Mouse (Mus musculus) neural tube, embryonic 15.5 days (tissue): ENCODE data around the gene Pttg1. TPM values are rescaled to one million over a fixed set of nuclear protein-coding genes. Genes with fewer than 3 reads are reported as not detected.

Experiments used
- ATAC-seq: fragments of 200-750 bp; cut with Nextera tagmentation; 2 replicates; pipeline ENCODE4 v1.8.0; 2017; ENCODE audit warnings: mild to moderate bottlenecking, moderate TSS enrichment, moderate library complexity; ENCODE audit not compliant: low FRiP score
- H3K27ac ChIP-seq: fragments of 300-500 bp; sonication (generic); replicated peaks from 2 replicates; pipeline ENCODE4 v1.5.1; 2015; ENCODE audit warnings: mild to moderate bottlenecking, inconsistent platforms
- H3K27me3 ChIP-seq: fragments of 300-500 bp; sonication (generic); replicated peaks from 2 replicates; pipeline ENCODE4 v1.6.1; 2015; ENCODE audit warnings: inconsistent platforms
- H3K36me3 ChIP-seq: fragments of 300-500 bp; sonication (generic); 2 replicates; pipeline ENCODE4 v1.6.1; 2015; ENCODE audit warnings: inconsistent platforms
- H3K4me1 ChIP-seq: fragments of 300-500 bp; sonication (generic); 2 replicates; pipeline ENCODE4 v1.6.1; 2015; ENCODE audit warnings: inconsistent platforms
- H3K4me2 ChIP-seq: fragments of 300-500 bp; sonication (generic); 2 replicates; pipeline ENCODE4 v1.6.1; 2015; ENCODE audit warnings: inconsistent platforms, mild to moderate bottlenecking, moderate library complexity
- H3K4me3 ChIP-seq: fragments of 300-500 bp; sonication (generic); replicated peaks from 2 replicates; pipeline ENCODE4 v1.5.1; 2015; ENCODE audit warnings: mild to moderate bottlenecking, inconsistent platforms
- H3K9ac ChIP-seq: fragments of 300-500 bp; sonication (generic); replicated peaks from 2 replicates; pipeline ENCODE4 v1.6.1; 2015; ENCODE audit warnings: mild to moderate bottlenecking, inconsistent platforms
- H3K9me3 ChIP-seq: fragments of 300-500 bp; sonication (generic); replicated peaks from 2 replicates; pipeline ENCODE4 v1.6.1; 2016; ENCODE audit warnings: inconsistent platforms
- WGBS: fragments of 180-500 bp; shearing (Covaris S2); methylation state at CpG from one replicate; pipeline ENCODE4 v1.1.7; 2015; ENCODE audit warnings: mixed read lengths; 5-methylcytosine and 5-hydroxymethylcytosine counted together
- polyA plus RNA-seq: library from polyadenylated mRNA; unstranded; fragments of >200 nt; fragmentation: Nextera tagmentation; extraction: Ambion mirVana; gene quantifications from 2 replicates; pipeline ENCODE4 v1.2.1, GENCODE M21; 2015

The Pttg1 gene
- polyA plus RNA-seq, 1 experiment from 2014 or later: 44.3 TPM

GRCm38 (mm10) chr11:43441121-43441520 is 15.1 kb upstream of the Pttg1 start:
- 95% methylated on average over 10 of the region's 10 CpGs for WGBS
- Histone ChIP-seq H3K4me3 (no peak overlapping the region), H3K27ac (no peak overlapping the region), H3K4me2 (no peak overlapping the region), H3K9me3 (no peaks in the 10 kb centered on the region), H3K36me3 (peaks cover 84% of the 10 kb centered on the region), H3K4me1 (no peaks in the 10 kb centered on the region), H3K9ac (no peak overlapping the region), H3K27me3 (no peaks in the 10 kb centered on the region)
- no peak for ATAC-seq

DNA sequence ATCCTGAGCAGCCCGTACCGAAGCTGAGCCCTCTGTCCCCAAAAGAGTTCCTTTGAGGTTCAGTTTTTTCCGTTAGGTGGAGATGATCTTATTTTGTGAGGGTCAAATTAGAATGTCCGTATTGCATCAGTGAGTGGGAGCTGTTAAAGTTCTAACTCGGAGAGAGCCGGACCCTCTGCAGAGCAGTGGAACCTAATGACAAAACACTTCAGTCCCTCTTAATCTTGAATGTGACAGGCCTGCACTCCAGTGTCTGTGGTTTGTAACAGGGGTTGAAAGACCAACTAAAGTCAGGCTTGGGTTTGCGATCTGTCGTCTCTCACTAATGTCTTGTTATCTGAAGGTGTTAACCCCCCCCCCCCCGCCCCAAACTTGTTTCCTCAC is 8.0 kb upstream of the Pttg1 start:
- H3K27ac ChIP-seq: peak overlapping the region; percentile 63
- peak overlapping the region; percentile 96 for H3K4me3 ChIP-seq
- H3K9ac ChIP-seq: peak overlapping the region; percentile 76
- peaks cover 15% of the 10 kb centered on the region for H3K36me3 ChIP-seq
- 5% methylated on average over 9 of the region's 9 CpGs for WGBS
- no peaks in the 10 kb centered on the region for H3K27me3 ChIP-seq
- peak overlapping the region; percentile 68 for H3K4me2 ChIP-seq
- no peak; the same call in 1 of the 2 replicates for ATAC-seq
- H3K4me1 ChIP-seq: peaks cover 15% of the 10 kb centered on the region
- H3K9me3 ChIP-seq: no peaks in the 10 kb centered on the region

DNA sequence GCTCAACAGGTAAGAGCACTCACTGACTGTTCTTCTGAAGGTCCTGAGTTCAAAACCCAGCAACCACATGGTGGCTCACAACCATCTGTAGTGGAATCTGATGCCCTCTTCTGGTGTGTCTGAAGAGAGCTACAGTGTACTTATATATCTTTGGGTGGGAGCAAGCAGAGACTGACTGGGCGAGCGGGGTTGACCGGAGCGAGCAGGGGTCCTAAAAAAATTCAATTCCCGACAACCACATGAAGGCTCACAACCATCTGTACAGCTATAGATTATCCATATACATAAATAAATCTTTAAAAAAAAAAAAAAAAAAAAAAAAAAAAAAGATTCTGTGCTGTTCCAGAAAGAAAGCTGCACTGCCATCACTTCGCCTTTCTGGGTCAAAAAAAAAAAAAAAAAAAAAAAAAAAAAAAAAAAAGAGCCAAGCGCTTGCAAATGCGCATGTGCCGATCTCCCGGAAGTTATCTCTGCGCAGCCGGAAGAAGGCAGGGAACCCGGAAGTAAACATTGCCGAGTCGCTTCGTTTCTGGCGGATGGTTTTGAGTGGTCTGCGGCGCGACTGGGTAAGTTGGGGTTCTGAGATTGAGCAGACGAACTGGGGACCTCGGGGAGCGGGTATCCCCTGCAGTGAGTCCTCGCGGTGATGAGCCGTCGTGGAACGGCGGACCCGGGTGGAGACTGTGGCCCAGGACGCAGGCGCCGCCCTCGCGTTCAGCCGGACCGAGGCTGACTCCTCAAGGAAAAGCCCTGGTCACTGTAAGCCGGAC is 7.4 kb upstream of the Pttg1 start, which contains the start of gene Slu7:
Slu7 (plus strand) TSS at position 491 of the 770 bp plus-strand sequence.
- peak; percentile 91 for ATAC-seq
- 8% methylated on average over 38 of the region's 38 CpGs for WGBS
- H3K27ac ChIP-seq: peak within 1 kb of the TSS; percentile 63
- H3K36me3 ChIP-seq: peaks cover 10% of the 10 kb centered on the region
- H3K4me3 ChIP-seq: peak within 1 kb of the TSS; percentile 96
- H3K4me2 ChIP-seq: peak within 1 kb of the TSS; percentile 68
- H3K4me1 ChIP-seq: peaks cover 15% of the 10 kb centered on the region
- H3K9me3 ChIP-seq: no peaks in the 10 kb centered on the region
- peak within 1 kb of the TSS; percentile 76 for H3K9ac ChIP-seq
- no peaks in the 10 kb centered on the region for H3K27me3 ChIP-seq

DNA sequence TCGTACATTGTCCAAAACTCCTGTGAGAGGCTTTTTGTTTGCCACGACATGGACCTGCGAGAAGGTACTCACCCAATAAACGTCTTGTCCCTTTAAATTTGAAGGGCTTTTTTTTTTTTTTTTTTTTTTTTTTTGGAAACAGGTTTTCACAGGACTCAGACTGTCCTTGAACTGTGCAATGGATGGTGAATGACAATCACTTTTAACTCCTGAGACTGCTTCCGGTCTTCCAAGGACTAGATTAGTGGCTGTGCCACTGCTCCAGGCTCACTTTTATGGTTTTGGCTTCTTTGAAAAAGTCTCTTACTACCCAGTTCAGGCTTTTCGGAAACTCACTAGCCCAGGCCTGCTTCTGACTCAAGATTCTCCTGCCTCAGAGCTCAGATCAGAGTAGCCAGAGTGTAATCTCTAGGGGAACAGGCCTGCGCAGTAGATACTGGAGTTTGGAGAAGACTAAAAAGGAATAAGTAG is 398 bp upstream of the Pttg1 start:
- Histone ChIP-seq H3K27me3 (no peaks in the 10 kb centered on the region), H3K9ac (0 out of 2 replicates have a peak overlapping the region, but pooled peaks have one; percentile 55), H3K4me2 (peak overlapping the region; percentile 74), H3K27ac (0 out of 2 replicates have a peak overlapping the region, but pooled peaks have one; percentile 10), H3K4me1 (peaks cover 11% of the 10 kb centered on the region), H3K9me3 (no peaks in the 10 kb centered on the region), H3K4me3 (peak overlapping the region; percentile 63), H3K36me3 (no peaks in the 10 kb centered on the region)
- WGBS: 17% methylated on average over 7 of the region's 7 CpGs
- no peak for ATAC-seq

DNA sequence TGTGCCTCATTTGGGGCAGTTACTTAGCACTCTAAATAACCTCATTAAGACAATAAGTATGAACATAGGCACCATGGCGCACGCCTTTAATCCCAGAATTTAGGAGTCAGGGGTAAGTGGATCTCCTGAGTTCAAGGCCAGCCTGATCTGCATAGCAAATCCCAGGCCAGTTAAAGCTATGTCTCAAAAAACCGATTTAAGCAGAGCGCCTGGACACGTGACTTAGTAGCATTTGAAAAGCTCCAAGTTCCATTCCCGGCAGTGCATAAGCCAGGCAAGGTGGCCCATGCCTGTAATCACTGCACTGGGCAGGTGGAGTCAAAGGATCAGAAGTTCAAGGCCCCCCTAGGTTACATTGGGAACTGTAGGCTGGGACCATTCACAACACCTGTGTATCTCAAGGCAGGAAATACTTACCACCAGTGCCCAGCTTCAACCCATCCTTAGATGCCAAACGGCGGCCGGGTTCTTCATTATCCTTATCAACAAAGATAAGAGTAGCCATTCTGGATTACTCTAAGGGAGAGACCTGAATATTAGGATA is 813 bp downstream of the Pttg1 start:
- peak; percentile 54; the same call in 1 of the 2 replicates for ATAC-seq
- Histone ChIP-seq H3K27ac (no peak overlapping the region), H3K9ac (no peak overlapping the region), H3K4me1 (peaks cover 11% of the 10 kb centered on the region), H3K4me3 (peak overlapping the region; percentile 63), H3K4me2 (peak overlapping the region; percentile 74), H3K9me3 (no peaks in the 10 kb centered on the region), H3K27me3 (no peaks in the 10 kb centered on the region), H3K36me3 (no peaks in the 10 kb centered on the region)
- WGBS: 93% methylated on average over 9 of the region's 9 CpGs

GRCm38 (mm10) chr11:43424386-43424785 is 1.7 kb downstream of the Pttg1 start:
- H3K27me3 ChIP-seq: no peaks in the 10 kb centered on the region
- no peak overlapping the region for H3K4me2 ChIP-seq
- WGBS: 77% methylated on average over 5 of the region's 5 CpGs
- H3K4me1 ChIP-seq: peaks cover 11% of the 10 kb centered on the region
- H3K9me3 ChIP-seq: no peaks in the 10 kb centered on the region
- no peak overlapping the region for H3K4me3 ChIP-seq
- no peak for ATAC-seq
- H3K36me3 ChIP-seq: no peaks in the 10 kb centered on the region
- no peak overlapping the region for H3K27ac ChIP-seq
- no peak overlapping the region for H3K9ac ChIP-seq

- Histone ChIP-seq H3K27me3 (no peaks in the 10 kb centered on the region), H3K9me3 (no peaks in the 10 kb centered on the region), H3K4me3 (no peak overlapping the region), H3K4me1 (no peaks in the 10 kb centered on the region), H3K9ac (no peak overlapping the region), H3K36me3 (no peaks in the 10 kb centered on the region), H3K27ac (no peak overlapping the region), H3K4me2 (no peak overlapping the region)
- 38% methylated on average over 7 of the region's 7 CpGs for WGBS
- no peak for ATAC-seq
Measured at GRCm38 (mm10) chr11:43417201-43417600, 8.8 kb downstream of the Pttg1 start.

DNA sequence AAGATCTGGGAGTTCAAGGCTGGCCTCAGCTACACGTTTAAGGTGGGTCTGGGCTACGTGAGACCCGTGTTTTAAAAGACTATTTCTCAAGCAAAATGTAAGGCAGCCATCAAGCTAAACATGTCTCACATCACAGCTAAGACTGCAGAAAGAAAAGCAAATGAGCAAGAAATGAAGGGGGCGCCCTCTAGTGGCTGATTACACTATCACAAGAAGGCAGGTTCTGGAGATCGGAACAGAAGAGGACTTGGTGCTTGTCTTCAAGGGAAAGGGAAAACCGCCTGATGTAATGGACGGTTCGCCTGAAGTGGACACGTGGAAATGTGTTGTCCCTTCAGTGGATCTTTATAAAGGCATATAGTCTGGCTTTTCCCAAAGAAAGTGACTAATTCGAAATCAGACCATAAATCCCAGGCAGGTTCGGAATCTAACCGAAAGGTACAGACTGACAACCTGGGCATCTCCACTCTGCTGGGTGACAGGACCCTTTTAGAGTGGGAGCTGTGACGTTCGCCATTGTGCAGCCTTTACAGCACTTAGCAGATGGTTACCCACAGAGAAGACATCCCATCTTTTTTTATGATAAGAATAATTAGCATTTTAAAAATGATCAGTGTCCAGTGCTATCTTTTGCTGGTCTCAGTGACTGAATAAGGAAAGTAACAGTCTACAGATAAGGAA is 13.1 kb downstream of the Pttg1 start:
- Histone ChIP-seq H3K36me3 (no peaks in the 10 kb centered on the region), H3K4me1 (no peaks in the 10 kb centered on the region), H3K4me2 (peak overlapping the region; percentile 38), H3K4me3 (no peak overlapping the region), H3K9ac (no peak overlapping the region), H3K27ac (no peak overlapping the region), H3K27me3 (no peaks in the 10 kb centered on the region), H3K9me3 (no peaks in the 10 kb centered on the region)
- 23% methylated on average over 14 of the region's 14 CpGs for WGBS
- ATAC-seq: peak; percentile 84; the same call in 1 of the 2 replicates

- Histone ChIP-seq H3K27ac (no peak overlapping the region), H3K4me3 (no peak overlapping the region), H3K36me3 (no peaks in the 10 kb centered on the region), H3K9me3 (no peaks in the 10 kb centered on the region), H3K4me1 (no peaks in the 10 kb centered on the region), H3K27me3 (no peaks in the 10 kb centered on the region), H3K4me2 (no peak overlapping the region), H3K9ac (no peak overlapping the region)
- no peak for ATAC-seq
- WGBS: 0% methylated on average over 1 of the region's 1 CpGs
Measured at GRCm38 (mm10) chr11:43411413-43411812, 14.6 kb downstream of the Pttg1 start.

DNA sequence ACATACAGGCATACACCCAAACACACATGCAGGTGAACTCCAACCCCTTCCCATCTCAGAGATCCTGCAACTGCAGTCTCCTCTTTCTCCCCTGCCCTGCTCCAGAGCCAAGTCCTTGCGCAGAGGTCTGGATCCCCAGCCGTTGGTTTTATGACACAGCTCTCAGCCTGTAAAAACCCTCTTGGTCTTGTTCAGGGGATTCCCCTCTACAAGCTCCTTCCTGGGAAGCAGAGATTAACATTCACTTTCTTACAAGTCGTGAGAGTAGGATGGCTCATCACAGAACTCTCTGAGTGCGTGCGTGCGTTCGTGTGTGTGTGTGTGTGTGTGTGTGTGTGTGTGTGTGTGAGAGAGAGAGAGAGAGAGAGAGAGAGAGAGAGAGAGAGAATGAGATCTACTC is 15.8 kb downstream of the Pttg1 start:
- 60% methylated on average over 7 of the region's 7 CpGs for WGBS
- ATAC-seq: no peak
- no peaks in the 10 kb centered on the region for H3K4me1 ChIP-seq
- no peaks in the 10 kb centered on the region for H3K27me3 ChIP-seq
- no peak overlapping the region for H3K4me2 ChIP-seq
- H3K27ac ChIP-seq: no peak overlapping the region
- H3K4me3 ChIP-seq: no peak overlapping the region
- no peaks in the 10 kb centered on the region for H3K36me3 ChIP-seq
- H3K9ac ChIP-seq: no peak overlapping the region
- H3K9me3 ChIP-seq: no peaks in the 10 kb centered on the region

GRCm38 (mm10) chr11:43408888-43409287 is 17.2 kb downstream of the Pttg1 start:
- WGBS: 86% methylated on average over 2 of the region's 2 CpGs
- Histone ChIP-seq H3K27ac (no peak overlapping the region), H3K36me3 (no peaks in the 10 kb centered on the region), H3K27me3 (no peaks in the 10 kb centered on the region), H3K4me2 (no peak overlapping the region), H3K9ac (no peak overlapping the region), H3K4me1 (no peaks in the 10 kb centered on the region), H3K9me3 (no peaks in the 10 kb centered on the region), H3K4me3 (no peak overlapping the region)
- no peak for ATAC-seq
